Mouse (Mus musculus) neural tube, embryonic 13.5 days (tissue): ENCODE measurements at regions not wholly inside any gene's neighbourhood (a gene's known extent, or its start where the extent isn't known, plus 50 kb on each side); places are given as distances from the start of the nearest gene placed in this dataset.

Experiments
- ATAC-seq: fragments of 200-750 bp; cut with Nextera tagmentation; 2 replicates; pipeline ENCODE4 v1.8.0; 2017; ENCODE audit warnings: low read depth, mild to moderate bottlenecking, moderate TSS enrichment, moderate library complexity
- H3K27ac ChIP-seq: fragments of 300-500 bp; sonication (generic); replicated peaks from 2 replicates; pipeline ENCODE4 v1.5.1; 2015; ENCODE audit warnings: moderate library complexity, mild to moderate bottlenecking, inconsistent platforms
- H3K27me3 ChIP-seq: fragments of 300-500 bp; sonication (generic); 2 replicates; pipeline ENCODE4 v1.6.1; 2015; ENCODE audit warnings: mild to moderate bottlenecking, inconsistent platforms
- H3K36me3 ChIP-seq: fragments of 300-500 bp; sonication (generic); 2 replicates; pipeline ENCODE4 v1.6.1; 2015; ENCODE audit warnings: mild to moderate bottlenecking, inconsistent platforms
- H3K4me1 ChIP-seq: fragments of 300-500 bp; sonication (generic); replicated peaks from 2 replicates; pipeline ENCODE4 v1.6.1; 2015; ENCODE audit warnings: inconsistent platforms
- H3K4me2 ChIP-seq: fragments of 300-500 bp; sonication (generic); 2 replicates; pipeline ENCODE4 v1.6.1; 2015; ENCODE audit warnings: inconsistent platforms, mild to moderate bottlenecking, moderate library complexity
- H3K4me3 ChIP-seq: fragments of 300-500 bp; sonication (generic); 2 replicates; pipeline ENCODE4 v1.5.1; 2015; ENCODE audit warnings: mild to moderate bottlenecking, inconsistent platforms
- H3K9ac ChIP-seq: fragments of 300-500 bp; sonication (generic); 2 replicates; pipeline ENCODE4 v1.6.1; 2015; ENCODE audit warnings: moderate library complexity, mild to moderate bottlenecking, inconsistent platforms
- H3K9me3 ChIP-seq: fragments of 300-500 bp; sonication (generic); 2 replicates; pipeline ENCODE4 v1.6.1; 2016; ENCODE audit warnings: inconsistent platforms
- WGBS: fragments of 180-500 bp; shearing (Covaris S2); methylation state at CpG from one replicate; pipeline ENCODE4 v1.1.7; 2015; 5-methylcytosine and 5-hydroxymethylcytosine counted together

DNA sequence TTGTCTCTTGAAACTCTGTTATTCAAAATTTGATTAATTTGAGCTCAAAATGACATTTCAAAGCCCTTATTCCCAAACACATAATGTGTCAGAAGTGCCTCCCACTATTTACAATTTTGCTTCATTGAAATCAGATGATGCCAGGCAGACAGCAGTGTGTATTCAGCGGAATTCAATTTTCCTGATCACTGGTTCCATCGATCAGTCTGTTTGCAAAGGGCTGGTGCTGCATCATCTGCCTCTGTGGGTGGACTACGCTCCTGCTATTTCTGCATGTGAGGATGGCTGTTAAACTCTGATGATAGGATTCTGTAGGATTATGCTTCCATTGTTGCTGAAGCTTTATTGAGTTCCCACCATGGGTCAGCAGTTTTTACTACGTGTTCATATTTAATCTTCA lies 149.0 kb upstream of the Masp1 start:
- Histone ChIP-seq H3K4me1 (no peaks in the 10 kb centered on the region), H3K27me3 (no peaks in the 10 kb centered on the region), H3K9me3 (no peaks in the 10 kb centered on the region), H3K4me3 (no peak overlapping the region), H3K4me2 (no peak overlapping the region), H3K9ac (0 out of 2 replicates have a peak overlapping the region, but pooled peaks have one; percentile 26), H3K36me3 (no peaks in the 10 kb centered on the region), H3K27ac (no peak overlapping the region; the same call in 1 of the 2 replicates)
- no peak for ATAC-seq
- 72% methylated on average over 4 of the region's 4 CpGs for WGBS
